Mouse (Mus musculus): ENCODE measurements around the gene Gm21976. TPM values are rescaled to one million over a fixed set of nuclear protein-coding genes. Genes with fewer than 3 reads are reported as not detected.

Gene Gm21976
- not detected for polyA plus RNA-seq (2017; shearing (Covaris generic))

GRCm38 (mm10) chr13:98279686-98280085 lies at the start of gene Gm21976:
Gene Gm21976, plus strand, starts transcription at chr13:98279887.

GRCm38 (mm10) chr13:98262636-98263457 lies 16.8 kb upstream of the Gm21976 start, which contains the start of the genes Utp15 and Ankra2:
Gene Utp15, minus strand, starts transcription at chr13:98263041.
Gene Ankra2, plus strand, starts transcription at chr13:98263074.

GRCm38 (mm10) chr13:98316480-98317245 lies 37.0 kb downstream of the Gm21976 start, which contains the start of gene Btf3:
Gene Btf3, minus strand, starts transcription at chr13:98317006.

GRCm38 (mm10) chr13:98354090-98354801 lies 74.6 kb downstream of the Gm21976 start, which contains the start of gene Foxd1:
Gene Foxd1, plus strand, starts transcription at chr13:98354242.

Other genes starting within 250 kb of the Gm21976 start
- gene Arhgef28, start 73.4 kb upstream of the Gm21976 start, polyA plus RNA-seq (2017; shearing (Covaris generic)), result 0.09 TPM
- gene Utp15, start 16.8 kb upstream of the Gm21976 start, polyA plus RNA-seq (2017; shearing (Covaris generic)), result 53.2 TPM
- gene Ankra2, start 16.8 kb upstream of the Gm21976 start, polyA plus RNA-seq (2017; shearing (Covaris generic)), result 33.9 TPM
- 681 TPM for gene Btf3, start 37.1 kb downstream of the Gm21976 start, polyA plus RNA-seq (2017; shearing (Covaris generic))
- gene Foxd1, start 74.4 kb downstream of the Gm21976 start, polyA plus RNA-seq (2017; shearing (Covaris generic)), result not detected
- gene Gm10320, start 212.1 kb downstream of the Gm21976 start, polyA plus RNA-seq (2017; shearing (Covaris generic)), result 1.0 TPM

All from activated CD4-positive, CD25-positive, alpha-beta regulatory T cell, adult 9 weeks (primary cell).